Mouse (Mus musculus): ENCODE results near the gene Enpp6. TPM values are rescaled to one million over a fixed set of nuclear protein-coding genes. Genes with fewer than 3 reads are reported as not detected.

The Enpp6 gene
- polyA plus RNA-seq, 1 experiment from 2014 or later, result 0.10 TPM

Other genes starting within 250 kb of the Enpp6 start
- gene Irf2, start 247.2 kb upstream of the Enpp6 start, polyA plus RNA-seq (2016; fragmentation: Nextera tagmentation; extraction: Ambion mirVana), result 9.7 TPM in 2 replicates

Measured in embryonic facial prominence, embryonic 10.5 days (tissue).